Mouse (Mus musculus): ENCODE results near the gene Gm8232. TPM values are rescaled to one million over a fixed set of nuclear protein-coding genes. Genes with fewer than 3 reads are reported as not detected.
"Not testable (repeated sequence)": the region's sequence is repeated elsewhere in the genome, so short reads cannot be mapped to it uniquely, and the experiment has no call there.

The Gm8232 gene
- total RNA-seq (2021) = not detected

DNA sequence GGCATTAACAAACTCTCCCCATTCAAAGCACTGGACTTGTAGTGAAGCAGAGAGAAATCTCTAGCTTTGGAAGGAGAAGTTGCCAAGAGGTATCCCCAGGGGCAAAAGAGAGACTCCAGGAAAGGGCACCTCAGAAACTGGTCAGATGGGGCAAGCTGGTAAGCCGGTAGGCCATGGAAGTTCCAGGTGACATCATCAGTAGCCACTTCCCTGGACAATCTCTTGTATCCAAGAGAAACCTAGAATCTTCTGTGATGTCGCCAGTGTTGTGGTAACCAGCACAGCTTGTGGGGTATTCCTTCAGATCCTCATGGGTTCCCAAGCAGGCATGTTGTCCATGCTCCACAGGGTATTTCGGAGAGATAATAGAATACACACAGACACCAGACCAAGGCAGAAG is at the start of gene Gm8232:
Gene Gm8232, plus strand, starts transcription at position 301 of the 400 bp plus-strand sequence.
- DNase-seq = not testable (repeated sequence)

DNA sequence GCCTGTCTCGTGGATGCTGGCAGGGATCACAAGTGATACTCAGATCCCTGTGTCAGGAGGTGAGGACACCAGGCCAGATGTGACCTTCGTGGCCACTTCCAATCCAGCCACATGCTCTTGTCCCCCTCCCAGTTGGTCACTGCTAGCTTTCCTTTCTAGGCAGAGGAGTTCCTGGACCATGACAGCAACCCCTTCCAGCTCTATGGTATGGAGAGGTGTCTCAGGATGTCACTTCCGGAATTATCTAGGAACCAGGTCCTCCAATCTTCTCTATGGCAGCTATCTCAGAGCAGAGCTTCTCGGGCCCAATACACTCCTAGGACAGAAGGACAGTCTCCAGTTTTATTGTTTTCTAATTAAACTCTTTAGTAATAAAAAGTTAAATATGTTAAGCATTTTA is 49.2 kb upstream of the Gm8232 start:
- DNase-seq = not testable (repeated sequence)

DNA sequence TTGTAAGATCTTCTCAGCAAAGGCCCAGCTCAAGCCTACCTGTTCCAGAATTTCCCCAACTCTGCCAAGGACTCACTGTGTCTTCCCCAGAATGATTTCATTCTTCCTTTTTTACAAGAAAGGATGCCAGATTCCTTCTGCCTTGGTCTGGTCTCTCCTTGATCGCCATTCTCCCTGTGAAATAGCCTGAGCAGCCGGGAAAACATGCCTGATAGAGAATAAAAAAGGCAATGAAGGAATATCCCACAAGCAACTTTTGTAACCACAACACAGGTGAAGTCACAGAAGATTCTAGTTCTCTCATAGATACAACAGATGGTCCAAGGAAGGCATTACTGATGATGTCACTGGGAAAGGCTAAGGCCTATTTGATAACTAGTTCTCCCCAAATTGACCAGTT is 22.8 kb upstream of the Gm8232 start, which contains the start of gene Gm3371:
Gene Gm3371, minus strand, starts transcription at position 101 of the 400 bp plus-strand sequence.
- DNase-seq = not testable (repeated sequence)

Other genes with a start within 250 kb of the Gm8232 start
- gene Gm8212, start 236.0 kb upstream of the Gm8232 start, total RNA-seq (2021) = not detected
- gene 4930503E14Rik, start 220.4 kb upstream of the Gm8232 start, total RNA-seq (2021) = not detected
- gene Gm8220, start 148.1 kb upstream of the Gm8232 start, total RNA-seq (2021) = not detected
- gene Gm5930, start 95.1 kb upstream of the Gm8232 start, total RNA-seq (2021) = not detected
- not detected for gene Gm8229, start 68.3 kb upstream of the Gm8232 start, total RNA-seq (2021)
- gene Gm3371, start 22.9 kb upstream of the Gm8232 start, total RNA-seq (2021) = not detected
- not detected for gene BC061237, start 58.8 kb downstream of the Gm8232 start, total RNA-seq (2021)
- gene Gm17093, start 84.6 kb downstream of the Gm8232 start, total RNA-seq (2021) = not detected
- gene Gm8247, start 149.5 kb downstream of the Gm8232 start, total RNA-seq (2021) = not detected
- gene Gm5624, start 194.3 kb downstream of the Gm8232 start, total RNA-seq (2021) = not detected